Mouse (Mus musculus) layer of hippocampus, adult 18-20 months (tissue): Measurements from ENCODE around the gene E030025P04Rik. TPM values are rescaled to one million over a fixed set of nuclear protein-coding genes. Genes with fewer than 3 reads are reported as not detected.

Experiments
- DNase-seq, 2 experiments: peaks; one replicate each; pipeline ENCODE4 v3.0.0; 2022; ENCODE audit warnings: low spot score in 2 of 2
- long read RNA-seq: library from polyadenylated mRNA; stranded (forward); transcript quantifications from one replicate; pipeline ENCODE4 v2.0.0, GENCODE M21; 2021
- total RNA-seq, 2 experiments: library from RNA; stranded (reverse); gene quantifications; 2 replicates each; pipeline ENCODE4 v1.2.3; 2021

E030025P04Rik gene
- total RNA-seq = not detected
- long read RNA-seq = 0 reads

- DNase-seq = no peak
Measured at GRCm38 (mm10) chr11:109144236-109144635, at the start of gene E030025P04Rik. E030025P04Rik (minus strand) TSS chr11:109144369.

GRCm38 (mm10) chr11:109192673-109193557 lies 48.7 kb upstream of the E030025P04Rik start:
- peak; percentile 37 to 79 for DNase-seq

- no peak for DNase-seq
Measured at GRCm38 (mm10) chr11:109188235-109188634, 44.1 kb upstream of the E030025P04Rik start.

GRCm38 (mm10) chr11:109187631-109188184 lies 43.5 kb upstream of the E030025P04Rik start:
- DNase-seq = no peak

- DNase-seq = no peak
Measured at GRCm38 (mm10) chr11:109181118-109181517, 36.9 kb upstream of the E030025P04Rik start.

GRCm38 (mm10) chr11:109180290-109180689 lies 36.1 kb upstream of the E030025P04Rik start:
- DNase-seq = no peak

- DNase-seq = peak; percentile 20 to 69
Measured at GRCm38 (mm10) chr11:109178788-109179518, 34.8 kb upstream of the E030025P04Rik start.

- DNase-seq = no peak
Measured at GRCm38 (mm10) chr11:109175376-109175969, 31.3 kb upstream of the E030025P04Rik start.

- no peak for DNase-seq
Measured at GRCm38 (mm10) chr11:109172224-109172623, 28.1 kb upstream of the E030025P04Rik start.

- no peak for DNase-seq
Measured at GRCm38 (mm10) chr11:109170771-109171170, 26.6 kb upstream of the E030025P04Rik start.

GRCm38 (mm10) chr11:109157694-109158093 lies 13.5 kb upstream of the E030025P04Rik start:
- DNase-seq = no peak

GRCm38 (mm10) chr11:109144890-109145341 lies 747 bp upstream of the E030025P04Rik start:
- DNase-seq = no peak

- DNase-seq = no peak
Measured at GRCm38 (mm10) chr11:109126482-109126881, 17.7 kb downstream of the E030025P04Rik start.

GRCm38 (mm10) chr11:109125451-109125850 lies 18.7 kb downstream of the E030025P04Rik start:
- DNase-seq = no peak

- DNase-seq = no peak
Measured at GRCm38 (mm10) chr11:109124284-109124683, 19.9 kb downstream of the E030025P04Rik start.

- no peak for DNase-seq
Measured at GRCm38 (mm10) chr11:109109826-109110346, 34.3 kb downstream of the E030025P04Rik start.

GRCm38 (mm10) chr11:109109056-109109455 lies 35.1 kb downstream of the E030025P04Rik start:
- DNase-seq = no peak

- DNase-seq = no peak
Measured at GRCm38 (mm10) chr11:109107518-109108205, 36.5 kb downstream of the E030025P04Rik start.

GRCm38 (mm10) chr11:109106751-109107150 lies 37.4 kb downstream of the E030025P04Rik start:
- no peak for DNase-seq

GRCm38 (mm10) chr11:109106181-109106580 lies 38.0 kb downstream of the E030025P04Rik start:
- no peak for DNase-seq
